Mouse (Mus musculus) B cell, adult 2 months (primary cell): ENCODE measurements around the gene Olfr1248.
"Not testable (repeated sequence)": the region's sequence is repeated elsewhere in the genome, so short reads cannot be mapped to it uniquely, and the experiment has no call there.

Source experiments
- DNase-seq, 2 experiments: peaks; one replicate each; pipeline ENCODE4 v3.0.0; 2022

Olfr1248 gene

DNA sequence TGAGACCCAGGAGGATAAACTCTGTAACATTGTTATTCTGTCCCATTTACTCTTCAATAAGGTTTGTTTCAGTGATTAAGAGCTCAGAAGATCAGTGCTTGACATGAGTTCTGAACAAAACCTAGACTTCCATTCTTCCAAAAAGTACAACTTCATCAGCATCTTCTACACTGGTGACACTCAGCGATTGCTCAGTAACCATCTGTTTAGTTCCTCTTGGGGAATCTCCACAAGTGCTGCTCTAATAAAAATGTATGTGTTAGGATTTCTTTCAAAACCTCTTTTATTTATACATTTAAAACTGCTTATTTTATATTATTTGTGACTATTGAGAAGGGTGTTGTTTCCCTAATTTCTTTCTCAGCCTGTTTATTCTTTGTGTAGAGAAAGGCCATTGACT is at the start of gene Olfr1248:
TSS of gene Olfr1248 (minus strand) at position 101 of the 400 bp plus-strand sequence.
- DNase-seq, result not testable (repeated sequence)

DNA sequence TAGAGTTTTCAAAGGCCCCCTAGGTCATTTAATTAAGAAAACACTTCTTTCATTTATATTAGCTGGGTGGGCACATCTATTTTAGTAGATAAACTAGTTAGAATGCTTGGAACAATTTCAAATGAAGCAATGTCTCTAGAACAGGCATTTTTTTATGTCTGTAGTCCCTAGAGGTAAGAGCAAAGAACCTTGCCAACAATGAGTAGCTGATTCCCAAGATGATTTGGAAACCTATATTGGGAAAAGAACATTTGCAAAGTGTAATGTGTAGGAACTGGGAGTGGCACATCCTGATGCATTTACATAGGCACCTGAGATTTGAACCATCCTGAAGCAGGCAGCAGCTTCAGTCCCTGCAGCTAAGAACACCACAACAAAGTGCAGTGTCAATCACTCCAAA is 43.3 kb upstream of the Olfr1248 start, which contains the start of gene Olfr1250:
TSS of gene Olfr1250 (minus strand) at position 101 of the 400 bp plus-strand sequence.
- DNase-seq, result no peak

DNA sequence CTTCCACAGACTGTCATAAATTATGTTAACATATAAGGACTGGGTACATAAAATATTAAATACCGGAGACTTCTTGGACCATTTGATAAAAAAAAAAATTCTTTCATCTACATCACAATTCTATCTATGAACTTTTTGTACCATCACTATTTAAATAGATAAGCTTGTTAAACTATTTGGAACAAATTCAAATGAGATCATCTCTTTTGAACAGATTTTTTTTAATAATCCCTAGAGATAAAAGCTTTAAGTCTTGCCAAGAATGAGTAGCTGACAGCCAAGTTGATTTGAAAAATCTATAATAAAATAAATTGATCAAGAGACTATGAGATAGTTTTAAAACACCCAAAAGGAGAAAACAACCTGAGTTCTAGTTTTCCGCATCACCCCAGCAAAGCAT is 16.8 kb upstream of the Olfr1248 start, which contains the start of gene Olfr1249:
TSS of gene Olfr1249 (minus strand) at position 101 of the 400 bp plus-strand sequence.
- no peak for DNase-seq

DNA sequence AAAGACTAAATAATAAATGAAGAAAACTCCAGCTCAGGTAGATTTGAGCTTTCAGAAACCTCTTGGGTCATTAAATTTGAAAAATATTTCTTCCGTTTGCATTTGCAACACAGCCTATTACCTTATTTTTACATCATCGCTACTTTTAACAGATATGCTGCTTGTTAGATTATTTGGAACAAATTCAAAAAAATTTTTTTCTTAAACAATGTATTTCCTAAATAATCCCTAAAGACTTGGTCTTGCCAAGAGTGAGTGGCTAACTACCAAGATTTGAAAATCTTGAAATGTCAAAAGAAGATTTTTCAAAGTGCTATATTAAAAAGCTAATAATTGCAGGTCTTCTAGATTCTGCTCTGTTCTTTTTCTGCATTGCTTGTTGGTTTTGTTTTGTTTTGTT is 4.0 kb downstream of the Olfr1248 start, which contains the start of gene Olfr1247:
TSS of gene Olfr1247 (minus strand) at position 101 of the 400 bp plus-strand sequence.
- no peak for DNase-seq

DNA sequence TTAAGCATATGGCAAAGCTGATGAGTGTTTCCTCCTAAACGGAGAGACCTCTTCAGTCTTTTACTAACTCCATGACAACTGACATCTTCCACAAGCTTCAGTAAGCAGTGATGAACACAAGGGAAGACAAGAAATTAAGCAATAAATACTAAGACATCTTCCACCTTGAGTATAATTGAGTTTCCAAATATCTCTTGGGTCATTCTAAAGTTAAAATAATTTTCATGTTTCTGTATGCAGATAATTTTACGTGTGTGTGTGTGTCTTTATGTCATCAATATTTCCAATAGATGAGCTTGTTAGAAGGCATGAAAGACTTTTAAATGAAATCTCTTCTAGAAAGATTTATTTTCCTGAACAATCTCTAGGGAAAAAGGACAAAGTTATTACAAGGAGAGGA is 25.0 kb downstream of the Olfr1248 start, which contains the start of gene Olfr1246:
TSS of gene Olfr1246 (minus strand) at position 101 of the 400 bp plus-strand sequence.
- no peak for DNase-seq

DNA sequence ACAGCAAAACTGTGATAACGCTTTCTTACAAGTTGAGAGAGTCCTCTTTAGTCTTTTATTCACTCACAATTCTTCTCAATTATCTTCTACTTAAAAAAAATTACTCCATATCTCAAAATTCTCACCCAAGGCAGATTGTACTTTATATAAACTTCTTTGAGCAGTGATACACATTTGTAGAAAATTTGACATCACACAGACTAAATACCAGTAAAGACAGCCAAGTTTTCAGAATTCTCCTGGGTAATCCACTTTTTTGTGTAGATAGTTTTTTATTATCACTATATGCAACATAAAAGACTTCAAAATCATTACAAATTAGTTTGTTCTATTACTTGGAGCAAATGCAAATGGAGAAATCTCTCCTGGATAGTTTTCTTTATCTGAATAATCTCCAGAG is 39.7 kb downstream of the Olfr1248 start, which contains the start of gene Olfr1245:
TSS of gene Olfr1245 (minus strand) at position 101 of the 400 bp plus-strand sequence.
- DNase-seq, result no peak
